Mouse (Mus musculus): ENCODE results near the gene Egfl8. TPM values are rescaled to one million over a fixed set of nuclear protein-coding genes. Genes with fewer than 3 reads are reported as not detected.

The Egfl8 gene
- polyA plus RNA-seq, 1 experiment from 2014 or later: 6.0 TPM

DNA sequence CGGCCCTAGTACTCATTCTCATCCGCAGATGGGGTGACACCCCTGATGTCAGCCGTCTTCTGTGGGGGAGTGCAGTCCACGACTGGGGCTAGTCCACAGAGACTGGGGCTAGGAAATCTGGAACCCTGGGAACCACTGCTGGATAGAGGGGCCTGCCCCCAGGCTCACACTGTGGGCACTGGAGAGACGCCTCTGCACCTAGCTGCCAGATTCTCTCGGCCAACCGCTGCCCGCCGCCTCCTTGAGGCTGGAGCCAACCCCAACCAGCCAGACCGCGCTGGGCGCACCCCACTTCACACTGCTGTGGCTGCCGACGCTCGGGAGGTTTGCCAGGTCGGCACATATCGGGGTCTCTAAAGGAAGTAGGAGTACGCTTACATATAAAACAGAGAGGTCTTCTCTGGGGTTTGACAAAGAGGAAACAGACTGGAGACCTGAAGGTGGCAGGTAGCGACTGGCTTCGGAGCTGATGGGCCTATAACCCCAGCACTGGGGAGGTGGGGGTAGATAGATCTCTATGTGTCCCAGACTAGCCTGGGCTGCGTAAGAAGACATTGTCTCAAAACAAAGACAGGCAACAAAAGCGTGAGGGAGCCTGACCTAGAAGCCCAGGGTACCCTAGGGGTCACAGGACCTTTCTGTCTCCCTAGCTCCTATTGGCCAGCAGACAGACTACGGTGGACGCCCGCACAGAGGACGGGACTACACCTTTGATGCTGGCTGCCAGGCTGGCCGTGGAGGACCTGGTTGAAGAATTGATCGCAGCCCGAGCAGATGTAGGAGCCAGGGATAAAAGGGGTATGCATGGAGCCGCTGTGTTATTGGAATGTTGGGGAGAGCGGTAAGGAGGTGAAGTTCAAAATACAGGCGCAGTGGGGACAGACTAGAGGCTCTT lies 29.6 kb downstream of the Egfl8 start:
- 28% methylated on average over 32 of the region's 32 CpGs for WGBS
- 0 out of 2 replicates have a peak, but pooled peaks have one; percentile 0 for ATAC-seq (ENCODE audit: low FRiP score, low TSS enrichment)
- no peaks in the 10 kb centered on the region for H3K9me3 ChIP-seq (ENCODE audit: low read length)
- no peaks in the 10 kb centered on the region for H3K36me3 ChIP-seq (ENCODE audit: insufficient read depth, low read length)
- H3K4me2 ChIP-seq (replicated peaks; ENCODE audit: low read depth, low read length): peak overlapping the region; percentile 95
- H3K4me1 ChIP-seq (ENCODE audit: insufficient read depth, low read length): peaks cover 42% of the 10 kb centered on the region
- H3K27me3 ChIP-seq (ENCODE audit: insufficient read depth, low read length): no peaks in the 10 kb centered on the region
- peak overlapping the region; percentile 68 for H3K4me3 ChIP-seq (ENCODE audit: low read length)
- peak overlapping the region; percentile 98 for H3K27ac ChIP-seq (ENCODE audit: low read length)
- H3K9ac ChIP-seq (replicated peaks; ENCODE audit: low read length): peak overlapping the region; percentile 84

GRCm38 (mm10) chr17:34585121-34585520 lies 30.6 kb downstream of the Egfl8 start:
- Histone ChIP-seq H3K4me2 (replicated peaks; ENCODE audit: low read depth, low read length) (no peak overlapping the region), H3K9ac (replicated peaks; ENCODE audit: low read length) (no peak overlapping the region), H3K4me3 (ENCODE audit: low read length) (no peak overlapping the region), H3K27me3 (ENCODE audit: insufficient read depth, low read length) (no peaks in the 10 kb centered on the region), H3K9me3 (ENCODE audit: low read length) (no peaks in the 10 kb centered on the region), H3K36me3 (ENCODE audit: insufficient read depth, low read length) (no peaks in the 10 kb centered on the region), H3K27ac (ENCODE audit: low read length) (no peak overlapping the region), H3K4me1 (ENCODE audit: insufficient read depth, low read length) (peaks cover 32% of the 10 kb centered on the region)
- ATAC-seq (ENCODE audit: low FRiP score, low TSS enrichment): no peak
- 94% methylated on average over 8 of the region's 8 CpGs for WGBS

GRCm38 (mm10) chr17:34583819-34584218 lies 32.0 kb downstream of the Egfl8 start:
- Histone ChIP-seq H3K36me3 (ENCODE audit: insufficient read depth, low read length) (no peaks in the 10 kb centered on the region), H3K4me2 (replicated peaks; ENCODE audit: low read depth, low read length) (no peak overlapping the region), H3K9me3 (ENCODE audit: low read length) (no peaks in the 10 kb centered on the region), H3K4me3 (ENCODE audit: low read length) (no peak overlapping the region), H3K4me1 (ENCODE audit: insufficient read depth, low read length) (peaks cover 19% of the 10 kb centered on the region), H3K27ac (ENCODE audit: low read length) (no peak overlapping the region), H3K27me3 (ENCODE audit: insufficient read depth, low read length) (no peaks in the 10 kb centered on the region), H3K9ac (replicated peaks; ENCODE audit: low read length) (no peak overlapping the region)
- 88% methylated on average over 8 of the region's 8 CpGs for WGBS
- ATAC-seq (ENCODE audit: low FRiP score, low TSS enrichment): no peak

- H3K9ac ChIP-seq (replicated peaks; ENCODE audit: low read length): no peak overlapping the region
- WGBS: 64% methylated on average over 7 of the region's 7 CpGs
- H3K4me3 ChIP-seq (ENCODE audit: low read length): no peak overlapping the region
- H3K27me3 ChIP-seq (ENCODE audit: insufficient read depth, low read length): no peaks in the 10 kb centered on the region
- peaks cover 15% of the 10 kb centered on the region for H3K4me1 ChIP-seq (ENCODE audit: insufficient read depth, low read length)
- H3K4me2 ChIP-seq (replicated peaks; ENCODE audit: low read depth, low read length): no peak overlapping the region
- no peak overlapping the region for H3K27ac ChIP-seq (ENCODE audit: low read length)
- H3K9me3 ChIP-seq (ENCODE audit: low read length): no peaks in the 10 kb centered on the region
- no peak for ATAC-seq (ENCODE audit: low FRiP score, low TSS enrichment)
- no peaks in the 10 kb centered on the region for H3K36me3 ChIP-seq (ENCODE audit: insufficient read depth, low read length)
Measured at GRCm38 (mm10) chr17:34583397-34583796, 32.4 kb downstream of the Egfl8 start.

GRCm38 (mm10) chr17:34582528-34582927 lies 33.2 kb downstream of the Egfl8 start:
- WGBS: 84% methylated on average over 12 of the region's 12 CpGs
- Histone ChIP-seq H3K4me1 (ENCODE audit: insufficient read depth, low read length) (peaks cover 9% of the 10 kb centered on the region), H3K9ac (replicated peaks; ENCODE audit: low read length) (no peak overlapping the region), H3K27me3 (ENCODE audit: insufficient read depth, low read length) (no peaks in the 10 kb centered on the region), H3K4me3 (ENCODE audit: low read length) (no peak overlapping the region), H3K4me2 (replicated peaks; ENCODE audit: low read depth, low read length) (no peak overlapping the region), H3K9me3 (ENCODE audit: low read length) (no peaks in the 10 kb centered on the region), H3K36me3 (ENCODE audit: insufficient read depth, low read length) (no peaks in the 10 kb centered on the region), H3K27ac (ENCODE audit: low read length) (no peak overlapping the region)
- ATAC-seq (ENCODE audit: low FRiP score, low TSS enrichment): no peak

DNA sequence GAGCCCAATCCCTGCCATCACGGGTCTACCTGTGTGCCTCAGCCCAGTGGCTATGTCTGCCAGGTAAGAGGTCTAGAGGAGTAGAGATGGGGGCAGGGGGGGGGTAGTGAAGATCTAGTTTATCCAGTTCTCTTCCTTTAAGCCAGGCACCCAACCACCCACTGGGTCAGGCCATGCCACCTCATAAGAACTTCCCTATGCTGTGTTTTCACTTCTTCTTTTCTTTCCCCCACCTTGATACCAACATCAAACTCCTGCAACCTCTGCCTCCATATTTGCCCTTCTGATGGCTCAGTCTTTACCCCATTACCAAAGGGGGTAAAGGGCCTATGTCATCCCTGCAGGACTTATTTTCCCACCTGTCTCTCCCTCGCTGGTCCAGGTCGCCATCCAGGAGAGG lies 37.7 kb downstream of the Egfl8 start:
- H3K4me1 ChIP-seq (ENCODE audit: insufficient read depth, low read length): no peaks in the 10 kb centered on the region
- WGBS: 96% methylated on average over 3 of the region's 3 CpGs
- no peak overlapping the region for H3K4me3 ChIP-seq (ENCODE audit: low read length)
- no peak overlapping the region for H3K9ac ChIP-seq (replicated peaks; ENCODE audit: low read length)
- no peaks in the 10 kb centered on the region for H3K36me3 ChIP-seq (ENCODE audit: insufficient read depth, low read length)
- no peaks in the 10 kb centered on the region for H3K27me3 ChIP-seq (ENCODE audit: insufficient read depth, low read length)
- no peak overlapping the region for H3K4me2 ChIP-seq (replicated peaks; ENCODE audit: low read depth, low read length)
- no peaks in the 10 kb centered on the region for H3K9me3 ChIP-seq (ENCODE audit: low read length)
- H3K27ac ChIP-seq (ENCODE audit: low read length): no peak overlapping the region
- no peak for ATAC-seq (ENCODE audit: low FRiP score, low TSS enrichment)

DNA sequence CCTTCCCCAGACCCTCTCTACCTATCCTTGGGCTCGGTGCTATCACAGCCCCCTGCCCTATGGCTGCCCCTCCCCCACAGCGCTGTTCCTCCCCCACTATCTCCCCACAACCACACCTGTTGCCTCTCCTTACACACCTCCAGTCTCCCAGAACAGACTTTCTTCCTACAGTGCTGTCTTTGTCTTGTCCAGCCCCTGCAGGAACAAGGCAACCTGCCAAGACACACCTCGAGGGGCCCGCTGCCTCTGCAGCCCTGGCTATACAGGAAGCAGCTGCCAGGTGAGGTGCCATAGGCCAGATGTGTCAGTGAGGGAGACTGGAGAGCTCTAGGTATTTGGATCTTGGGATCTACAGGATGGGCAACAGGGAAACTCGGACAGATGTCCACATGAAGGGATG lies 39.2 kb downstream of the Egfl8 start:
- Histone ChIP-seq H3K9ac (replicated peaks; ENCODE audit: low read length) (no peak overlapping the region), H3K9me3 (ENCODE audit: low read length) (no peaks in the 10 kb centered on the region), H3K4me1 (ENCODE audit: insufficient read depth, low read length) (no peaks in the 10 kb centered on the region), H3K27me3 (ENCODE audit: insufficient read depth, low read length) (no peaks in the 10 kb centered on the region), H3K4me3 (ENCODE audit: low read length) (no peak overlapping the region), H3K27ac (ENCODE audit: low read length) (no peak overlapping the region), H3K4me2 (replicated peaks; ENCODE audit: low read depth, low read length) (no peak overlapping the region), H3K36me3 (ENCODE audit: insufficient read depth, low read length) (no peaks in the 10 kb centered on the region)
- 69% methylated on average over 5 of the region's 5 CpGs for WGBS
- ATAC-seq (ENCODE audit: low FRiP score, low TSS enrichment): no peak

GRCm38 (mm10) chr17:34572361-34572760 lies 43.4 kb downstream of the Egfl8 start:
- no peak overlapping the region for H3K4me2 ChIP-seq (replicated peaks; ENCODE audit: low read depth, low read length)
- H3K4me1 ChIP-seq (ENCODE audit: insufficient read depth, low read length): no peaks in the 10 kb centered on the region

GRCm38 (mm10) chr17:34571875-34572274 lies 43.9 kb downstream of the Egfl8 start:
- H3K9me3 ChIP-seq (ENCODE audit: low read length): no peaks in the 10 kb centered on the region
- no peak for ATAC-seq (ENCODE audit: low FRiP score, low TSS enrichment)
- H3K27ac ChIP-seq (ENCODE audit: low read length): no peak overlapping the region
- no peaks in the 10 kb centered on the region for H3K36me3 ChIP-seq (ENCODE audit: insufficient read depth, low read length)
- 0 out of 2 replicates have a peak, but pooled peaks cover 2% of the 10 kb centered on the region for H3K4me1 ChIP-seq (ENCODE audit: insufficient read depth, low read length)
- H3K4me2 ChIP-seq (replicated peaks; ENCODE audit: low read depth, low read length): no peak overlapping the region
- no peak overlapping the region for H3K9ac ChIP-seq (replicated peaks; ENCODE audit: low read length)
- H3K4me3 ChIP-seq (ENCODE audit: low read length): no peak overlapping the region
- H3K27me3 ChIP-seq (ENCODE audit: insufficient read depth, low read length): no peaks in the 10 kb centered on the region
- 19% methylated on average over 5 of the region's 5 CpGs for WGBS

More at GRCm38 (mm10) chr17:34572361-34572760, 43.4 kb downstream of the Egfl8 start:
- Histone ChIP-seq H3K27ac (ENCODE audit: low read length) (no peak overlapping the region), H3K27me3 (ENCODE audit: insufficient read depth, low read length) (no peaks in the 10 kb centered on the region), H3K4me3 (ENCODE audit: low read length) (no peak overlapping the region), H3K9me3 (ENCODE audit: low read length) (no peaks in the 10 kb centered on the region), H3K36me3 (ENCODE audit: insufficient read depth, low read length) (no peaks in the 10 kb centered on the region), H3K9ac (replicated peaks; ENCODE audit: low read length) (no peak overlapping the region)
- WGBS: 16% methylated on average over 15 of the region's 15 CpGs
- no peak for ATAC-seq (ENCODE audit: low FRiP score, low TSS enrichment)

- 62% methylated on average over 4 of the region's 4 CpGs for WGBS
- H3K4me1 ChIP-seq (ENCODE audit: insufficient read depth, low read length): 0 out of 2 replicates have a peak, but pooled peaks cover 7% of the 10 kb centered on the region
- no peak overlapping the region for H3K4me3 ChIP-seq (ENCODE audit: low read length)
- H3K9me3 ChIP-seq (ENCODE audit: low read length): no peaks in the 10 kb centered on the region
- H3K27ac ChIP-seq (ENCODE audit: low read length): no peak overlapping the region
- H3K4me2 ChIP-seq (replicated peaks; ENCODE audit: low read depth, low read length): no peak overlapping the region
- no peaks in the 10 kb centered on the region for H3K27me3 ChIP-seq (ENCODE audit: insufficient read depth, low read length)
- H3K9ac ChIP-seq (replicated peaks; ENCODE audit: low read length): no peak overlapping the region
- no peaks in the 10 kb centered on the region for H3K36me3 ChIP-seq (ENCODE audit: insufficient read depth, low read length)
- ATAC-seq (ENCODE audit: low FRiP score, low TSS enrichment): no peak
Measured at GRCm38 (mm10) chr17:34569919-34570318, 45.9 kb downstream of the Egfl8 start.
